Mouse (Mus musculus) adrenal gland (tissue): Measurements from ENCODE around the gene Trove2.

Source experiments
- intact Hi-C: fragments of 180-260 bp; cut with DNase I; formaldehyde crosslinking; loops from one replicate; pipeline ENCODE4 v1.15.1; 2025
- long read RNA-seq, 2 experiments: library from polyadenylated mRNA; unstranded; transcript quantifications; one replicate each; pipeline ENCODE4 v2.0.0; 2020; ENCODE audit warnings: borderline replicate concordance in 1 of 2; ENCODE audit not compliant: insufficient replicate concordance in 1 of 2

Trove2 gene
- long read RNA-seq, experiment 1, full-length matches to known transcripts = 7 of 15 reads
- long read RNA-seq, experiment 1, partial matches to known transcripts = 2 of 15 reads
- long read RNA-seq, experiment 1, other reads (novel, unspliced or antisense) = 6 of 15 reads
- long read RNA-seq, experiment 2, full-length matches to known transcripts = 4 of 9 reads
- long read RNA-seq, experiment 2, partial matches to known transcripts = 4 of 9 reads
- long read RNA-seq, experiment 2, other reads (novel, unspliced or antisense) = 1 of 9 reads

GRCm38 (mm10) chr1:143776446-143777411 lies at the start of gene Trove2, which contains the start of gene Uchl5:
Gene Trove2 (minus strand): TSS chr1:143777068.
Gene Uchl5 (plus strand): TSS chr1:143777272.
- intact Hi-C loops = no loop called here

- intact Hi-C loops = no loop called here
Observed at GRCm38 (mm10) chr1:143822677-143823076, 45.8 kb upstream of the Trove2 start.

- intact Hi-C loops = no loop called here
Observed at GRCm38 (mm10) chr1:143820096-143820877, 43.4 kb upstream of the Trove2 start.

GRCm38 (mm10) chr1:143813676-143814360 lies 37.0 kb upstream of the Trove2 start:
- intact Hi-C loops = loop anchor here (2.0 kb wide), 1 partner anchor 193 kb away; no protein-coding TSS in a partner anchor

- intact Hi-C loops = no loop called here
Observed at GRCm38 (mm10) chr1:143809062-143809461, 32.2 kb upstream of the Trove2 start.

GRCm38 (mm10) chr1:143803537-143803936 lies 26.7 kb upstream of the Trove2 start:
- intact Hi-C loops = loop anchor here (5.0 kb wide), 2 partner anchors 394 to 579 kb away; no protein-coding TSS in a partner anchor

GRCm38 (mm10) chr1:143788584-143789227 lies 11.8 kb upstream of the Trove2 start:
- intact Hi-C loops = no loop called here

GRCm38 (mm10) chr1:143777558-143778218 lies 820 bp upstream of the Trove2 start:
- intact Hi-C loops = no loop called here

- intact Hi-C loops = no loop called here
Observed at GRCm38 (mm10) chr1:143773909-143774308, 3.0 kb downstream of the Trove2 start.

- intact Hi-C loops = no loop called here
Observed at GRCm38 (mm10) chr1:143773082-143773481, 3.8 kb downstream of the Trove2 start.

- intact Hi-C loops = no loop called here
Observed at GRCm38 (mm10) chr1:143770444-143771109, 6.3 kb downstream of the Trove2 start.

- intact Hi-C loops = no loop called here
Observed at GRCm38 (mm10) chr1:143766238-143766637, 10.6 kb downstream of the Trove2 start.

GRCm38 (mm10) chr1:143765801-143766200 lies 11.1 kb downstream of the Trove2 start:
- intact Hi-C loops = no loop called here

- intact Hi-C loops = no loop called here
Observed at GRCm38 (mm10) chr1:143764443-143764842, 12.4 kb downstream of the Trove2 start.

GRCm38 (mm10) chr1:143762159-143762558 lies 14.7 kb downstream of the Trove2 start:
- intact Hi-C loops = no loop called here

GRCm38 (mm10) chr1:143745871-143746270 lies 31.0 kb downstream of the Trove2 start:
- intact Hi-C loops = no loop called here

- intact Hi-C loops = no loop called here
Observed at GRCm38 (mm10) chr1:143742186-143742585, 34.7 kb downstream of the Trove2 start.

GRCm38 (mm10) chr1:143741331-143741730 lies 35.5 kb downstream of the Trove2 start:
- intact Hi-C loops = no loop called here

GRCm38 (mm10) chr1:143740581-143740980 lies 36.3 kb downstream of the Trove2 start:
- intact Hi-C loops = no loop called here
